Mouse (Mus musculus) ovary, postnatal 10 days (tissue): Measurements from ENCODE around the gene Rreb1.

ENCODE experiments used
- DNase-seq: peaks from one replicate; pipeline ENCODE4 v3.0.0; 2022; ENCODE audit warnings: low spot score

The Rreb1 gene

DNA sequence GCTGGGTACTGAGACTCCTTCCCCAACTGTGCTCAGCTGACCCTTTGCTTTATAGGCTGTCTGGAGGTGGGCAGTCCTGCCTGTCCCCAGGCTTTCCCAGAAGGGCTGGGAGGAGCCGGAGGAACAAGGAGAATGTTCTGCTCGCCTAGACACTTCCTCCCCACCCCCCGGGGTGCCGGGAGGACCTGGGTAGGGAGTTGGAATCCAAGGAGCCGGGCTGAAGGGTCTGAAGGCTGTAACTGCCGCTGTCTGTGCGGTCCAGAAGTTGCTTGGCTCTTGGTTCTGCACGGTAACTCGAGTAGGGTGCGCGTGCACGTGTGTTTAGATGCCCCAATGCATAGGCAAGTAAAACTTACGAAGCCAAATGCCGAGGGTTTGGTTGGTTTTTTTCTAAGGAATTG is 75.8 kb downstream of the Rreb1 start:
- no peak for DNase-seq

DNA sequence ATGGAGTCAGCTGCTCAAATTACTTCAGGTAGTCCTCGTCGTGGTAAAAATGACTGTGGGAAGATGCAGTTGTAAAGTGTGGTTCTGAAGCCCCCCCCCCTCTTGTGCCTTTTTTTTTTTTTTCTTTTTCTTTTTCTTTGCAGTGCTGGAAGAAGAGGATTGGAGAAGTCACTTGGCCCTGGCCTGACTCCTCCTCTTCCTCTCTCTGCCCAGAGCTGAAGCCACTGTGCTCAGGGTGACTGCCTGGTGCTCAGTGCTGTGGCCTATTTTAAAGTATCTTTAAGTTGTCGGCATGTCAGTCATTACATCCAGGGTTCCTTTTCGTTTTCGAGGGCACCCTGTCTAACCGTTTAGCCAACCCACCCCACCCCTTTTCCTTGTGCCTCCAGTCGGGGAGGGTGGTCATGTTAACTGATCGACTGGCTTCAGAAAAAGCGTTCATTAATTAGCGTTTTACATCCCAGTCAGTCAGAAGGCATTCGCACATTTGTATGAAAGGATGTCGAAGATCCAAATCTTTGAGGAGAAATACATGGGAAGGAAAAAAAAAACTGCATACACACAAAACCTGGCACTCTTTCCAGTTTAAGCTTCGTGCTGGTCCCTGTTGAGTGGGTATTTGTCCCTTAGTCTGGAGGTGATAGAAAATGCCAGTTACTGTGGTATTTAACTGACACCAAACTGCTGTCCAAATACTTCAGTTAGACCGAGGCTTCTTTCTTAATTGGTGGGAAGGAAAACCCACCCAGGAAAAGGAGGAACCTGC is 76.4 kb downstream of the Rreb1 start:
- no peak for DNase-seq

DNA sequence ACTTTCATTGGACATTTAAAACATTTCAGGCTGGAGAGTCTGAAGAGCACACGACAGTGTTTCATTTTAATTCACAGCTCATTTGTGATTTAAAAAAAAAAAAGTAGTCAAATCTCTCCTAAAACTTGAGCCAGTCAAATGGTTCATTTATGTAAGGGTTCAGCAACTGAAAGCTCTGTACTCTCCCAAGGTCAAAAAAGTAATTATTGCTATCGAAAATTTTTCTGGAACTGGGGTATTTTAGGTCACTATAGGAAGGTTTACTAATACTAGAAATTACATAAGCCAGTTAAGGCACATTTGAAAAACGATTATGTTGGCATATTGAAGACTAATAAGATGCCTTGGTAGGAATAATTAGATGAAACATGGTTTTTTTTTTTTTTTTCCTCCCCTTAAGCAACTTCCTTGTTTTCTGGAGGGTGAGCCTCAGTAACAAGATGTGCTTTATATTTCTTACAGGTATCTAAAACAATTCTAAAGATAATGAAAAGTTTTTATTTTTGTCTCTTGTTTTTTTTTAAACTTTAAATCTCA is 77.1 kb downstream of the Rreb1 start:
- DNase-seq = no peak

DNA sequence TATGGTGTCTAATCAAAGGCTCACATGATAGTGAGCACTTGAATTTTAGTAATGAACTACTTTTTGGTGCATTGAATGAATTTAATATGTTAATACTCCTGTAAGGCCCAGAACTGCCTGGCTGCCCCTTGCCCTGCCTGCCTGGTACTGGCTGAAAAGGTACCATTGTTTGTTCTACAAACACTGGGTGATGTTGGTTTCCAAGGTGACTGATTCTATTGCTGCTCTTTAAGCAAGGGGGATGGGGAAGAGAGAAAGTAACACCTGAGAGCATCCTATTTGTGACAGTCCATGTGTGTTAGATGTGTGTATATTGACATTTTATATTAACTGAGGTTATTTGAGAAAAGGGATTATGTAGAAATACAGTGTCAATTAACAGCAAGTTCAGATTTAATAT is 77.6 kb downstream of the Rreb1 start:
- DNase-seq = no peak

DNA sequence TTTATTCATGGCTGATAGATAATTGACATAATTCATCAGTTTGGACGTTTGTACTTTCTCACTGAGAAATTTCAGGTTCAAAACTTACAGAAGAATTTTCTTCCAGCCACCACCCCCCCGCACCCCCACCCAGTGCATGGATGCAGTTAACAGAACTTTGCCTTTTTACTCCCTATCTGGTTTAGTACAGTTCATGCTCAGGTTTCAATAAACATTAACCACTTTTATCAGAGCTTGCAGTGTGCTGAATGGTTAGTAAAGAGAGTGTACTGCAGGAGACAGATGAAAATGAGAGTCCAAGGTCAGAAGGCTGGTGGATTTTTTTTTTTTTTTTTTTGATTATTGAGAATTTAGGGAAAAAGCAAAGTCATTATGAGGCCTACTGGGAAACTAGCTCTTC is 78.3 kb downstream of the Rreb1 start:
- no peak for DNase-seq

DNA sequence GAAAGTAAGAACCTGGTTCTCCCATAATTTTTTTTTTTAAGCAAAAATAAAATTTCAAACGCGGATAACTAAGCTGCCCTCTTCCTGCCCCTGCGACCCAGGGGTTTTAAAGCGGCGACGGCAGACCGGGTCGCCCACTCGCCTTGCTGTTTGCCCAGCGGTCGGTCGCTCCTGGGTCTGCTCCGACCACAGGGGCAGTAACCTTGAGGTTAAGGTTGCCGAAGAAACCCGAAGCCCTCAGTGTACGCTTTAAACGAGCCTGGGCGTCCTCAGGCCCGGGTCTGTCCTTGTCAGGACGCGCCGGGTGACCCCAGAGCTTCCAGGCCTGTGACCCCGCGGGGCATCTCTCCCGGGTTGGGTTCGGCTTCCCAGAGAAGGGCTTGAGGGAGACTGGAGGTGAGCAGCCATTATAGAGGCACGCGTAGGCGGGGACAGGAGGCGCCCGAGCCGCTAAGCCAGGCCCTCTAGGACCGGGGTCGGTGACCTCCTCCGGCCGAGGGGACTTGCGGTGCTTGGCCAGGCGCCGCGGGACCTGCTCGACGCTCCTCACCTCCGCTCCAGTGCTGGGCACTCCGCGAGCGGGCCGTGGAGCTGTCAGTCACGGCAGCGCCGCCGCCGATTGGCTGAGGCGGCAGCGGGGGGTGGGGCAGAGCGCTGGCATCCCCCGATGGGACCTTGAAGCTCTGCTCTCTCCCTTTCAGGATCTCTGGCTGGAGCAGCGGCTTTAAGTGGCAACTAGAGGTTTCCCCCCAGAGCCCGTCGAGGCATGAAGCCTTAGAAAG is 79.3 kb downstream of the Rreb1 start:
- peak; percentile 91 for DNase-seq

DNA sequence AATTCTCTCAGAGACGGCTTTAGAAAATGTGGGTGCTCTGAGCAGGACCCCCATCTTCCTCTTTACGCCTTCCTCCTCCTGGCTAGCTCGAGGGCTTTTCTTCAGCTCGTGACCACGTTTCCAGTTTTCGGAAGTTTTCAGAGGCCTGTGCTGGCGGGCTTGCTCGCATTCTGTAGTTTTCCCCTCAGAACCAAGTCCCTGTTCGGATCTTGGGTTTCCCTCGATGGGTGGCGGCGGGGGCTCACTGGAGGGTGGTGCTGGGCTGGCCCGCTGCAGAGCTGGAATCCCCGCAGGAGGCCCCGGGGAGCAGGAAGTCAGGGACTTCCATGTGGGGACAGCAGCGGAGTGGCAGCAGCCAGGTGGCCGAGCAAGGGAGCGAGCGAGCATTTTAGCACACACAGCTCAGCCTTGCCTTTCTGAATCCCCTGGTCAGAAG is 79.9 kb downstream of the Rreb1 start:
- no peak for DNase-seq

DNA sequence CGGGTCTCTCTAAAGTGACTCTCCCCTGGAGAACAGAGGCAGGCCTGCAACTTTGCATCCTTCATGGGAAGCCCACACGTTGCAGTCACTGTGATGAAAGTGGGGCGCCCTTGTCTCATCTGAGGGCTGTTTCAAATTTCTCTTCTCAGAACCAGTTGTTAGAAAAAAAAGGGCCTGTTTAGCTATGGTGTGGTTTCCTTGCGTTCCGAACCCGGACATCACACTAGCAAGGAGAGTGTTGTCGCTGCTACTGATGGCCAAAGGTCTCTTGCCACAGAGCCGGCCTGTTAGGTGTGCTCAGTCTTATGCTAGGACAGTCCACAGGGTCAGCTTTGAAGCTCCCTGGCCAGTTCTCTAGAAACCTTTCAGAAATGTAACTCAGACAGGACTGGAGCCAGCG is 80.3 kb downstream of the Rreb1 start:
- no peak for DNase-seq

DNA sequence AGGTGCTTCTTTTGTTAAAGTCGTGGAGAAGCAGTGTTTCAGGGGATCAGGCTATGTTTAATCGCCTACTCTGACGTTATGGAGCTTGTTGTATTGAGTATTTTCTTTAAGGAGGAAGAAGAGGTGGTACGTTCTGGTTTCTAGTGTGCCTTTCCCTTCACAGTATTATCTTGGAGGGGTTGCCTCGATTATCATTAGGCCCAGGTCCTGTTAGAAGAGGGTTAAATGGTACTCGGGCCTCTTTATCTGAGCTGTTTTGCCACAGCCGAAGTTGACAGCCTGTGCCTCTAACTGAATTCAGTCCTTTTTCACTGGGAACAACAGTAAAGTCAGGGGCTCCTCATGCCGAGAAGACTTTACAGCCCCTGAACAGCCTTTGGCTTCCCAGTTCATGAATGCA is 81.6 kb downstream of the Rreb1 start:
- DNase-seq = no peak

DNA sequence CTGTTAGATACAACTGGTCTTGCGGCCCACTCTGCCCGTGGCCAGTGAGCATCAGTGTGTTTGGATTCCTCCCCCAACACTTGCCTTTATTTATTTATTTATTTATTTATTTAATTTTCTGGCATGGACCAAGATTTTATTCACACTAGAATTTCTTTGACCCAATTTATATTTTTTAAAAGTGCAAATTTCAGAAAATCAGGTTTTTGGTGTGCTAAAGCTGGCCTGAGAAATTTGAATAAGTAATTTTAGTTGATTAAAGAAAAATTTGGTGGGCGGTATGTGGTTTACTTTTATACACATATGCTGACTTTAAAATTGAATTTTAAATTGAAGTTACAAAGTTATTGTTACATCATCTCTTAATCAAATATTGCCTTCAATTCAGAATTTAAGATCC is 82.0 kb downstream of the Rreb1 start:
- DNase-seq = no peak

DNA sequence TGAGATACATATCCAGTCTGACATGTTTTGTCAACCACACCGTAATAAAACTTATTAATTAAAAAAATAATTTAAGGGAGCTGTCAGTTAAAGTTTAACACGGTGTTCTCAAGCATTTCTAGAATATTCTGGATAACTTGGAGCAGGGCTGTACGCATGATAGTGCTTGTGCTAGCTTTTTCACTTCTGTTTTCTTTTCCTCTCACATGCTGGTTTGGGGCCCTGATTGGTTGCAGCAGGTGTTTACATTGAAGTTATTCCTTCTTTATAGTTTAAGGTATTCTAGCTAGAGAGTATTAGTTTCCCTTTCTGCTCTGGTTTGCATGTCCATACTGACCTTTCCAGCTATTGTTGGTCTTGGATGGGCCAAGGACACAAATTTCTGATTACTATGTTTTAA is 82.6 kb downstream of the Rreb1 start:
- DNase-seq = no peak

DNA sequence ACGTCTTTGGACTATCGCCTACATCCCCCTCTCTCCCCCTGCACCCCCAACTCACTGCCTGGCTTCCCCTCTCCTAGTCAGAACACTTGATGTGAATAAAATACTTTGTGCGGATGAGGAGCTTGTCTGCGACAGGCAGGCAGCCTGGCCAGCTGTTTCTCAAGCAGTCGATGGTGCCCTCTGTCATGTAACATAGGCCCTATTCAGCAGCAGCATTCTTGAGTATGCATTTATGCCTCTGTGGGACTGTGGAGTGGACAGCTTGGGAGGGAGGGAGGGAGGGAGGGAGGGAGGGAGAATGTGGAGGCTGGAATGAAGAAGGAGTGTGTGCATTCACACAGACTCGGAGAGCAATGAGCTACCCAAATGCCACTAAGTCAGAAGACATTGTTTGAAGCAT is 84.3 kb downstream of the Rreb1 start:
- no peak for DNase-seq

DNA sequence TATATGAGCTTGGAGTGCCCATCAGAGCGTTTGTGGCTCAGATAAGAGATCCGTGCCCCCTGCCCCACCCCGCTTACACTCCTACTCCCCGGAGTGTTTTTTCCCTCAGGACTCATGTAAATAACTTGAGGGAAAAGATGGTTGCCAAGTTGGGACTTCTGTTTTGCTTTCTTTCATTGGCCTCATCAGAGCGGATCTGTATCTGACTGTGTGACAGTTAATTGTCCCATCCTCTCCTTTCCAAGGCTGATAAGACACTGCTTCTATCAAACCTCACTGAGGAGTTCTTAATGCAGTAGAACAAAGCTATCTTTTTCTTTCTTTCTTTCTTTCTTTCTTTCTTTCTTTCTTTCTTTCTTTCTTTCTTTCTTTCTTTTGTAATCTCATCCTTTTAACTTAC is 85.4 kb downstream of the Rreb1 start:
- DNase-seq = no peak

DNA sequence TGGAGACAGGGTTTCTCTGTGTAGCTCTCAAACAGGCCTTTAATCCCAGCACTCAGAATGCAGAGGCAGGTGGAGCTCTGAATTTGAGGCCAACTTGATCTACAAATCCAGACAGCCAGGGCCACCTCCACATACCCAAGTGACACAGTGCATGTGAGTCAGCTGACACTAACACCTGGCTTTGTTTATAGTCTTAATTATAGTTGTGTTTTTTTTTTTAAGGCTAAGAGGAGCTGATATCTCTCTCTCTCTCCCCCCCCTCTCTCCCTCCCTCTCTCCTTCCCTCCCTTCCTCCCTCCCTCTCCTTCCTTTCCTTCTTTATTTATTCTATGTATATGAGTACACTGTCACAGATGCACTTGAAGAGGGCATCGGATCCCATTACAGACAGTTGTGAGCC is 86.5 kb downstream of the Rreb1 start:
- DNase-seq = no peak

DNA sequence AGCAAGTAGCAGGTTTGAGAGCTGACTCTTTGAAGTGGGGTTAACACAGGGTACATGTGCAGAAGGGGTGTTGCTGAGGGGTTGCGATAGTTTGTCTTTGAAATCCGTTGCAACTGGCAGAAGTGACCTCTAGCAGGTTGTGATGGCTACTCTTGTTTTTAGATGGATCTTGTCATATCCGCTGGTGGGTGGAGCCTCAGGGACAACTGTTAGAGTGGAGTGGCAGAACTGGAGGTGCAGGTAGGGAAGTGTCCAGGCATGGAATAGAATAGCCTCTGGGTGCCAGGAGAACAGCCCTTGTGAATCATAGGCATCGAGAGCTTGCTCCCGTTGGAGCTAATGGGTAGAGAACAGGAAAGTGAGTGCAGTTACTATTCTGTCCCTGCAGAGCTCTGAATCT is 88.1 kb downstream of the Rreb1 start:
- DNase-seq = no peak

DNA sequence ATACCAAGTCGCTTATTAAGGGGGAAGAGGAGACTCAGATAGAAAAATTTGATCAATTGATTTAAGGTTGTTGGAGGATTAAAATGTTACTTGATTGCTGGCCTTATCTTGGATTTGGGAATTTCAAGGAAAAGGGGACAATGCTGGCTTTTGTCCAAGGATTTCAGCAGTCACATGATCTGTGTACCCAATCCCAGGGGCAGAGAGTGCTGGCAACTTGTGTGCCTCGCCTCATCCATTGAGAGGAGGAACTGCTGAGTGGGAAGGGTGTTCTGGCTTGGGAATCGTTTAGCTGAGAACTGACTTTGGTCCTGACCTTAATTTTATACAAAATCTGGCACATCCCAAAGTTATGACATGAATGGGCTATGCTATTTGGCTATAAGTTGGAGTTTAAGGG is 88.6 kb downstream of the Rreb1 start:
- DNase-seq = no peak

DNA sequence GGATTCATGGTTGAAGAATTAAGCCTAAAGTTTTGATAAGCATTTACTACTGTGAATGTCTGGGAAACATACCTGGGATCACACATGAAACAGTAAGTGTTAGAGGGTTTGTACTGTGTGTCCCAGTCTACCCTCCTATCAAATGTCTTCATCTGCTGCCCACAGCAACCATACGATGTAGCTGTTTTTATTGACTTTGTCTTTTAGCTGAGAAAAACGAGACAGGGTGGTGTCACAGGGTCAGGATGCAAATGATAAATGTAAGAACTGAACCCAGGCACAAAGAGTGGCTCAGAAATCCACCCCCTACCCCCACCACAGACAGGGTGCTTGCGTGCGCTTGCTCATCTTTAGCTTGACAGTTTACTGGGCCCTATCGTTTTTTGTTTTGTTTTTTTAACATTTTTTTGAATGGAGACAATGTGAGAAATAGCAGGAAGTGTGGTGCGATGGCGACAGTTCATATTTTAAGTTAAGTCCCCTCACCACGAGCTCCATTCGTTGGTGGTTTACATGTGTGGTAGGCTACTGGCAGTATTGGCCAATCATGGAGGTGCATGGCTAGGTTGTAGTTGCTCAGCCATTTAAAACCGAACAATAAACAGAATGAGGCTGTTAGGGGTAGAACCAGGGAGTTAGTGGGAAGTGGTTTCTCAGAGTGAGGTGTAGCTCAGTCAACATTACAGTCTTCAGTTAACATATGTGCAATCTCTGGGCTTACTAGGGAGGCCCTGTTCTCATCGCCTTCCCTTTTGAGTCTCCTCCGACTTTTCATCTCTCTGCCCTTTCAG is 92.1 kb downstream of the Rreb1 start:
- no peak for DNase-seq

DNA sequence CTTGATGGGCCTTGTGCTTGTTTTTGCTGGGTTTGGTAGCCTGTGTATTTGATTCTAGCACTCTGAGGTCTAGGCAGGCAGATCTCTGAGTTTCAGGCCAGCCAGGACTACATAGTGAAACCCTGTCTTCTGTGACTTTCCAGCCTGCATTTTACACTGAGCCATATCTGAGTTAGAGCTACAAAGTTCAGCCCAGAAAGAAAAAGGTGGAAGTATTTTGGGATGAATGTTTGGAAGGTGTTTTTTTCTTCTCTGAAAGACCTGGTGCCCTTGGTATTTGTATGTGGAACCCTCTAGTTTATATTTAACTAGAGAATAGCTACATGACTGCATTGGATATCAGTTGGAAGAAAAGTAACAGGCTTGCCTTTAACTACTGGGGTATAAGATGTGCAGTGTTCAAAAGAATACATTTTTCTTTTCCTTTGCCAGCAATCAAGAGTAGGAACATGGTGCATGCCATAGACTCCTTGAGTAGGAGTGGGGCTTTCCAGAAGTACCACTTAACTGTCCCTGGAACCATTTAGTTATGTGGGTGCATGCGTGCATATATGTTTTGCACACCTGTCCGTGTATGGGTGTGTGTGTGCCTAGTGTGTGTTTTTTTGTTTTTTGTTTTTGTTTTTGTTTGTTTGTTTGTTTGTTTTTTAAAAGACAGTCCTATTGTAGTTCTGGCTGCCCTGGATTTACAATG is 94.1 kb downstream of the Rreb1 start:
- DNase-seq = no peak

DNA sequence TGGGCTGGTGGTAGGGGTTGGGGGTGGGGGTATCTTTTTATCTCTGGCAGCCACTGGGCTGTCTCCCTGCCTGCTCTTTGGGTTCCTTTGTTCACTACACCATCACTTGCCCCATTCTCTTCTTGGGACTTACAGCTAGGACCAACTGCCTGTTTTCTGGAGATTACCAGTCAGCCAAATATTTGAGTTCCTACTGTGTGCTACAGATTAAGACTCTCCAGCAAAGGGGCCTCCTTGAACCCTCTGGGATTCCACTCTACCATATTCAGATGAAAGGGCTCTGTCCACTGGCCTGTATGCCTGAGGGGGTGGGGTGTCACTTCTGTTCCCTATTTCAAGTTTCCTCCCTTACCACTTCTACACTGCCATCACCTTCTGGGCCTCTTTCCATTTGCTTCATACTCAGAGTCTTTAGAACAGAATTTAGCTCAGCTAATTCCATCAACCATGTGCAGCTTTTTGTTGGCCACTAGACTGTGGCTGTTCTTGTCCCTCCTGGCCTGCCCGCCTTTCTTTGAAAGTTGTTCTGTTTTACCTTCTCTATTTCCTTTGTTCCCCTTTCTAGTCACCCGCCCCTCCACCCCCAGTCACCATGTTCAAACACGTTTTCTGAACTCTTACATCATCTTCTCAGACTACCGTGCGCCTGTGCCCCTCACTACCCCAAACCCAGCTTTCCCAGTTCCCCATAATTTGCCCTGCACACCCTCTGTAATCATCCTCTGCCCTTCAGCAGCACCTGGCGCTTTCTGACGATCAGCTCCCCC is 95.1 kb downstream of the Rreb1 start:
- DNase-seq = no peak

DNA sequence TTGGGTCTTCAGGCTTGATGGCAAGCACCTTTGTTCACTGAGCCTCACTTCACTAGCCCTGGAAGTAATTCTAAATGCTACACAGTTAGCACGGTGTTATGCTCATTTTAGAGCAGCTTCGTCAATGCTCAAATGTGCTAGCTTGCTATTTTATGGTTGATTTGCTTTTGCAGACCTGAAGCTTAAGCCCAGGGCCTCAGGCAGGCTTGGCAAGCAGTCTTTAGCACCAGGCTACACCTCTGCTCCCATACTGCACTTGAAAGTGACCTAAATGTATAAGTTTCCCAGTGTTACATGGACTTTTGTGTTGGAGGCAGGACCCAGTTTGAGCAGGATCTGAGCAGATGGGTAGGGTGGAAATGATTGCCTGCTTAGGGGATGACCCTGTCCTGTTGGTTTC is 97.7 kb downstream of the Rreb1 start:
- DNase-seq = no peak

DNA sequence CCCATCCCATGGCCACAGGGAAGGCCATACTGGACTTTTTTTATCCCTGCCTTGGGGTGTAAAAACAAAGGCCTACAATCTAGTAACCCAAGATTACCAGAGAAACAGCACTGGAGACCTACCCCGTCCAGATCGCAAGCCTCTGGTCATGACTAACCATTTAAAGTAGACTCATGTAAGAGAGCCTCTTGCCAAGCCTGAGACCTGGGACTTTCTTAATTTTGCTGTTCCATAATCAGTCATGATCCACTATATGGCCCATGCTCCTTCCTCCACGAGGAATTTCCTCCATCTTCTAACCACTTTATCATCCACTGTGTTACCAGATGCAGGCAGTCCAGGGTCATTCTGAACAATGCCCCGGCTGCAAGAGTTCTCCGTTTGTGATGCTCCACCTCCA is 98.2 kb downstream of the Rreb1 start:
- DNase-seq = no peak
